Mouse (Mus musculus) lung, postnatal 0 days (tissue): Measurements from ENCODE around the gene Them5. TPM values are rescaled to one million over a fixed set of nuclear protein-coding genes. Genes with fewer than 3 reads are reported as not detected.

Source experiments
- ATAC-seq: fragments of 200-750 bp; cut with Nextera tagmentation; 2 replicates; pipeline ENCODE4 v1.8.0; 2017; ENCODE audit warnings: moderate library complexity
- DNase-seq: peaks from one replicate; pipeline ENCODE4 v3.0.0-alpha.2; 2016; ENCODE audit warnings: low spot score
- H3K27ac ChIP-seq: fragments of 300-500 bp; sonication (generic); 2 replicates; pipeline ENCODE4 v1.5.1; 2014; ENCODE audit warnings: antibody characterized with exemption, mild to moderate bottlenecking, low read length, mixed read lengths
- H3K27me3 ChIP-seq: fragments of 300-500 bp; sonication (generic); replicated peaks from 2 replicates; pipeline ENCODE4 v1.6.1; 2014; ENCODE audit warnings: low read length, mixed read lengths; ENCODE audit not compliant: insufficient read depth
- H3K36me3 ChIP-seq: fragments of 300-500 bp; sonication (generic); 2 replicates; pipeline ENCODE4 v1.6.1; 2014; ENCODE audit warnings: low read length, mixed read lengths; ENCODE audit not compliant: insufficient read depth
- H3K4me1 ChIP-seq: fragments of 300-500 bp; sonication (generic); 2 replicates; pipeline ENCODE4 v1.6.1; 2014; ENCODE audit warnings: antibody characterized with exemption, low read depth, low read length, mixed read lengths; ENCODE audit not compliant: insufficient read depth
- H3K4me2 ChIP-seq: fragments of 300-500 bp; sonication (generic); replicated peaks from 2 replicates; pipeline ENCODE4 v1.6.1; 2014; ENCODE audit warnings: low read depth, mild to moderate bottlenecking, low read length, moderate library complexity, mixed read lengths
- H3K4me3 ChIP-seq: fragments of 300-500 bp; sonication (generic); 2 replicates; pipeline ENCODE4 v1.5.1; 2014; ENCODE audit warnings: low read depth, low read length
- H3K9ac ChIP-seq: fragments of 300-500 bp; sonication (generic); replicated peaks from 2 replicates; pipeline ENCODE4 v1.6.1; 2014; ENCODE audit warnings: low read depth, mild to moderate bottlenecking
- H3K9me3 ChIP-seq: fragments of 300-500 bp; sonication (generic); 2 replicates; pipeline ENCODE4 v1.6.1; 2016; ENCODE audit warnings: low read length, mixed read lengths
- CTCF ChIP-seq: IDR thresholded peaks from 2 replicates; pipeline ENCODE4 v1.5.1; 2016; ENCODE audit warnings: antibody characterized with exemption, mild to moderate bottlenecking
- EP300 ChIP-seq: IDR thresholded peaks from 2 replicates; pipeline ENCODE4 v1.6.1; 2016; ENCODE audit warnings: antibody characterized with exemption, mild to moderate bottlenecking, control low read depth
- WGBS: fragments of 180-500 bp; shearing (Covaris S2); extraction: QIAGEN DNeasy Blood & Tissue Kit; methylation state at CpG from one replicate; pipeline ENCODE4 v1.1.7; 2014; 5-methylcytosine and 5-hydroxymethylcytosine counted together
- polyA plus RNA-seq: library from polyadenylated mRNA; unstranded; fragments of >200 nt; fragmentation: Nextera tagmentation; extraction: Ambion mirVana; gene quantifications from 2 replicates; pipeline ENCODE4 v1.2.1, GENCODE M21; 2015

Them5 gene
- polyA plus RNA-seq, 1 experiment from 2014 or later: 3.2 TPM

DNA sequence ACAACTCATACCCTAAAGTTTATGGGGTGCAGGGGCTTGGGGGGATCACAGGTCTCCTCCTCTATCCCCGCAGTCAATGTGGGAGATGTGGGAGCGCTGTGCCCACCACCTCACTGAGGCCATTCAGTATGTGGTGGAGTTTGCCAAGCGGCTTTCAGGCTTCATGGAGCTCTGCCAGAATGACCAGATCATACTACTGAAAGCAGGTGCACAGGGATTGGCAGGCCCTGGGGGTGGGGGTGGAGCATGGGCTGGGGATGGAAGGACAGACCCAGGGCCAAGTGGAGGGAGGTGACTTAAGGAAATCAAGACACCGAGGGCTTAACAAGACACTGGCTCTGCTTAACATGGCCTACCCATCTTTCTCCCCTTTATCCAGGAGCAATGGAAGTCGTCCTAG lies 49.1 kb downstream of the Them5 start:
- Histone ChIP-seq H3K27ac (no peak overlapping the region), H3K27me3 (no peaks in the 10 kb centered on the region), H3K4me2 (no peak overlapping the region), H3K9ac (no peak overlapping the region), H3K9me3 (no peaks in the 10 kb centered on the region), H3K36me3 (no peaks in the 10 kb centered on the region), H3K4me3 (no peak overlapping the region), H3K4me1 (no peaks in the 10 kb centered on the region)
- DNase-seq (no peak), ATAC-seq (no peak)
- 81% methylated on average over 5 of the region's 5 CpGs for WGBS
- TF ChIP-seq CTCF (no peak), EP300 (no peak)

DNA sequence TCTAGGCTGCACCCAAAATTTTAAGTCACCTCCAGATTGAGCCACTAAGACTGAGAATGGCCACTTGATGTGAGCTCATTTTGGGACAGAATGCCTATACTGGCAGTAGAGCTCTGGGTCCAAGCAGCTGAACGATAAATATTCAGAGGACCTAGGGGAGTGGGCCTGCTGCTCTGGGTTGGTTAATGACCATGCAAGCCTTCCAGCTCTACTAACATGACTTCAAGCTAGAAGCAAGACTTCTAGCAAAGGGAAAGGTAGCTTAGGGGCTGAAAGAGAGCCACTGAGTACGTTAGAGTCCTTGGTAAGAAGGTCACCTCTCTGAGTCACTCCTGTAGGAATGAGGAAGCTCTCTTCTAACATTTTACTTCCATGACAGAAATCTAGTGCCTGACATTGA lies 50.2 kb downstream of the Them5 start:
- 72% methylated on average over 2 of the region's 2 CpGs for WGBS

DNA sequence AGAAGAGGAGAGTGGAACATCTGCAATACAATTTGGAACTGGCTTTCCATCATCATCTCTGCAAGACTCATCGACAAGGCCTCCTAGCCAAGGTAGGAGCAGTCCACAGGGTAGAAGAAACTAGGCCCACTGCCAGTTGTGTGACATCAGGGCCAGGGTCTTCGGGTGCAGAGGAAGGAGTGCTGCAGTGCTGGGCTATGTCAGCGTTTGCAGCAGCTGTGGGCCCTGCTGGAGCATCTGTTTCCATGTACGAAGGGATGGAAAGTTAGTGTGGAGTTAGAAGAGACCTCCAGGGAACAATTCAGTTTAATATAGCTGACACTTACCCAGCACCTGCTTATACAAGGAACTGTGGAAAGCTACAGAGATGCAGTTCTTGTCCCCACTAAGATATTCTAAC lies 51.1 kb downstream of the Them5 start:
- H3K4me2 ChIP-seq: no peak overlapping the region
- H3K36me3 ChIP-seq: no peaks in the 10 kb centered on the region
- H3K27me3 ChIP-seq: no peaks in the 10 kb centered on the region
- H3K4me1 ChIP-seq: no peaks in the 10 kb centered on the region
- no peak for TF ChIP-seq EP300
- TF ChIP-seq CTCF: no peak
- 70% methylated on average over 4 of the region's 4 CpGs for WGBS
- no peak overlapping the region for H3K4me3 ChIP-seq
- no peak overlapping the region for H3K27ac ChIP-seq
- DNase-seq (no peak), ATAC-seq (no peak)
- H3K9me3 ChIP-seq: no peaks in the 10 kb centered on the region
- no peak overlapping the region for H3K9ac ChIP-seq

More for the DNA sequence above, 50.2 kb downstream of the Them5 start:
- ATAC-seq (peak; percentile 9; the same call in 1 of the 2 replicates), DNase-seq (peak; percentile 24)
- Histone ChIP-seq H3K4me3 (no peak overlapping the region), H3K9ac (no peak overlapping the region), H3K9me3 (no peaks in the 10 kb centered on the region), H3K4me1 (no peaks in the 10 kb centered on the region), H3K27ac (no peak overlapping the region), H3K4me2 (no peak overlapping the region), H3K36me3 (no peaks in the 10 kb centered on the region), H3K27me3 (no peaks in the 10 kb centered on the region)
- no peak for TF ChIP-seq EP300
- no peak for TF ChIP-seq CTCF

DNA sequence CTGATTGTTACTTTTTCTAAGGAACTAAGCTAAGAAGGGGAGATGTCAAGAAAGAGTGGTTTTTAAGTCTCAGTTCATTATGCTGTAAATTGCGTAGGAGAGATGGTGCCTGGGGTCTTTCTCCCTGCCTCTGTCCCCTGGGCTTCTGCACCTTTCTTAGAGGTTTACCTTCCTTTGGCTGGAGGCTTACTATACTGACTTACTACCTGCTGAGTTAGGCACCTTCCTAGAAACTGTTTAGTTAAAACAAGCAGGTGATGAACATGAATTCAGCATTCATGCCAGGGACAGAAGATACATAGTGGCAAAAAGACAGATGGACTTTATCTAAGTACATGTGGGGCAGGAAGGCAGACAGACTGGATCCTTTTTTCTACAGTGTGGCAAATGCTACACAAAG lies 54.4 kb downstream of the Them5 start:
- no peak for TF ChIP-seq CTCF
- no peak for TF ChIP-seq EP300
- Histone ChIP-seq H3K4me3 (no peak overlapping the region), H3K27ac (no peak overlapping the region), H3K4me2 (no peak overlapping the region), H3K9ac (no peak overlapping the region), H3K36me3 (no peaks in the 10 kb centered on the region), H3K27me3 (no peaks in the 10 kb centered on the region), H3K4me1 (no peaks in the 10 kb centered on the region), H3K9me3 (no peaks in the 10 kb centered on the region)
- WGBS: 81% methylated on average over 1 of the region's 1 CpGs
- DNase-seq (no peak), ATAC-seq (no peak)

DNA sequence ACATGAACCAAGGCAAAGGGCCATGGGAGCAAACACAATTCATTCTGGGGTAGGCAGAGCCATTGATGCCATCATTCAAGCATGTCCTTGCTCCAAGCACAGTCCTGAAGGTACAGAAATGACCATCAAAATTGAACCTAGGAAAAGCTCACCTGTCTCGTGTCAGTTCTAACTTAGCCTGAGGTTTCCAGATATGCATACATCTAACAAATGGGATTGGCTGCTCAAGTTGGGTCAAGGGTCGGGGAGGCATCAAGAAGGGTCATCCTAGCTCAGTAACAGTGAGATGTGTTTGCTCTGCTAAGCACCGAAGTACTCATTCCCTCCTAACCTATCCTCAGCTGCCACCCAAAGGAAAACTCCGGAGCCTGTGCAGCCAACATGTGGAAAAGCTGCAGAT lies 55.0 kb downstream of the Them5 start:
- WGBS: 75% methylated on average over 4 of the region's 4 CpGs
- DNase-seq (no peak), ATAC-seq (no peak)
- no peaks in the 10 kb centered on the region for H3K27me3 ChIP-seq
- H3K4me2 ChIP-seq: no peak overlapping the region
- H3K36me3 ChIP-seq: no peaks in the 10 kb centered on the region
- H3K27ac ChIP-seq: no peak overlapping the region
- no peak overlapping the region for H3K4me3 ChIP-seq
- TF ChIP-seq CTCF: no peak
- no peak for TF ChIP-seq EP300
- no peaks in the 10 kb centered on the region for H3K4me1 ChIP-seq
- H3K9me3 ChIP-seq: no peaks in the 10 kb centered on the region
- H3K9ac ChIP-seq: no peak overlapping the region

Other genes with a start within 250 kb of the Them5 start
- gene Gm10696, start 163.9 kb upstream of the Them5 start, polyA plus RNA-seq: not detected in 2 replicates
- gene Gm5286, start 145.4 kb upstream of the Them5 start, polyA plus RNA-seq: not detected in 2 replicates
- not detected in 2 replicates for gene Gm4778, start 78.1 kb upstream of the Them5 start, polyA plus RNA-seq
- gene Them4, start 32.0 kb upstream of the Them5 start, polyA plus RNA-seq: 7.6 and 7.7 TPM in 2 replicates
- gene C2cd4d, start 20.3 kb downstream of the Them5 start, polyA plus RNA-seq: 0.29 and 0.76 TPM in 2 replicates
- gene Rorc, start 30.7 kb downstream of the Them5 start, polyA plus RNA-seq: 5.6 and 7.4 TPM in 2 replicates
- 0.26 and 0.42 TPM in 2 replicates for gene Lingo4, start 56.4 kb downstream of the Them5 start, polyA plus RNA-seq
- 2.1 and 4.7 TPM in 2 replicates for gene Tdrkh, start 71.2 kb downstream of the Them5 start, polyA plus RNA-seq
- gene Mrpl9, start 101.2 kb downstream of the Them5 start, polyA plus RNA-seq: 39.2 and 39.7 TPM in 2 replicates
- 0.25 and 0.30 TPM in 2 replicates for gene Oaz3, start 101.8 kb downstream of the Them5 start, polyA plus RNA-seq
- gene Celf3, start 136.2 kb downstream of the Them5 start, polyA plus RNA-seq: 0.80 and 1.2 TPM in 2 replicates
- 28.7 and 32.9 TPM in 2 replicates for gene Riiad1, start 138.2 kb downstream of the Them5 start, polyA plus RNA-seq
- 21.5 and 28.3 TPM in 2 replicates for gene Snx27, start 240.6 kb downstream of the Them5 start, polyA plus RNA-seq